Mouse (Mus musculus): ENCODE data around the gene Wnt9a. TPM values are rescaled to one million over a fixed set of nuclear protein-coding genes. Genes with fewer than 3 reads are reported as not detected.
"Not testable (repeated sequence)": the region's sequence is repeated elsewhere in the genome, so short reads cannot be mapped to it uniquely, and the experiment has no call there.

The Wnt9a gene
- total RNA-seq (2021), result 1 to 10 TPM; 3.7 to 4.1 TPM
- long read RNA-seq, experiment 1, partial matches to known transcripts, result 0 of 6 reads
- long read RNA-seq, experiment 1, other reads (novel, unspliced or antisense), result 2 of 6 reads
- long read RNA-seq, experiment 2, partial matches to known transcripts, result 0 of 5 reads
- long read RNA-seq, experiment 2, other reads (novel, unspliced or antisense), result 1 of 5 reads

- no peak for DNase-seq (ENCODE audit: low spot score in 2 of 2)
Observed at GRCm38 (mm10) chr11:59306461-59307421, at the start of gene Wnt9a. Wnt9a (plus strand) TSS chr11:59306928.

GRCm38 (mm10) chr11:59259647-59260046 lies 47.1 kb upstream of the Wnt9a start:
- DNase-seq (ENCODE audit: low spot score in 2 of 2), result no peak

GRCm38 (mm10) chr11:59260706-59261493 lies 45.8 kb upstream of the Wnt9a start:
- DNase-seq (ENCODE audit: low spot score in 2 of 2), result no peak

GRCm38 (mm10) chr11:59262308-59262707 lies 44.4 kb upstream of the Wnt9a start:
- DNase-seq (ENCODE audit: low spot score in 2 of 2), result no peak

GRCm38 (mm10) chr11:59263870-59264563 lies 42.7 kb upstream of the Wnt9a start:
- peak; percentile 56 to 58 for DNase-seq (ENCODE audit: low spot score in 2 of 2)

GRCm38 (mm10) chr11:59264593-59264992 lies 42.1 kb upstream of the Wnt9a start:
- DNase-seq (ENCODE audit: low spot score in 2 of 2), result no peak

- no peak for DNase-seq (ENCODE audit: low spot score in 2 of 2)
Observed at GRCm38 (mm10) chr11:59265154-59265813, 41.4 kb upstream of the Wnt9a start.

- DNase-seq (ENCODE audit: low spot score in 2 of 2), result no peak
Observed at GRCm38 (mm10) chr11:59266727-59267126, 40.0 kb upstream of the Wnt9a start.

- no peak for DNase-seq (ENCODE audit: low spot score in 2 of 2)
Observed at GRCm38 (mm10) chr11:59274184-59274583, 32.5 kb upstream of the Wnt9a start.

- DNase-seq (ENCODE audit: low spot score in 2 of 2), result no peak
Observed at GRCm38 (mm10) chr11:59276877-59277276, 29.9 kb upstream of the Wnt9a start.

GRCm38 (mm10) chr11:59278047-59278446 lies 28.7 kb upstream of the Wnt9a start:
- DNase-seq (ENCODE audit: low spot score in 2 of 2), result no peak

GRCm38 (mm10) chr11:59282111-59282510 lies 24.6 kb upstream of the Wnt9a start:
- no peak for DNase-seq (ENCODE audit: low spot score in 2 of 2)

GRCm38 (mm10) chr11:59282933-59283332 lies 23.8 kb upstream of the Wnt9a start:
- no peak for DNase-seq (ENCODE audit: low spot score in 2 of 2)

GRCm38 (mm10) chr11:59284146-59284545 lies 22.6 kb upstream of the Wnt9a start:
- no peak for DNase-seq (ENCODE audit: low spot score in 2 of 2)

- no peak for DNase-seq (ENCODE audit: low spot score in 2 of 2)
Observed at GRCm38 (mm10) chr11:59289706-59290105, 17.0 kb upstream of the Wnt9a start.

GRCm38 (mm10) chr11:59290702-59291303 lies 15.9 kb upstream of the Wnt9a start, which contains the start of gene Wnt3a:
Wnt3a (minus strand) TSS chr11:59290752.
- no peak for DNase-seq (ENCODE audit: low spot score in 2 of 2)

GRCm38 (mm10) chr11:59293616-59294015 lies 13.1 kb upstream of the Wnt9a start:
- no peak for DNase-seq (ENCODE audit: low spot score in 2 of 2)

GRCm38 (mm10) chr11:59297941-59298340 lies 8.8 kb upstream of the Wnt9a start:
- DNase-seq (ENCODE audit: low spot score in 2 of 2), result peak in 1 of 2 experiments; percentile 76

- no peak for DNase-seq (ENCODE audit: low spot score in 2 of 2)
Observed at GRCm38 (mm10) chr11:59300185-59300584, 6.5 kb upstream of the Wnt9a start.

GRCm38 (mm10) chr11:59301053-59301452 lies 5.7 kb upstream of the Wnt9a start:
- not testable (repeated sequence) for DNase-seq (ENCODE audit: low spot score in 2 of 2)
